Mouse (Mus musculus) right cerebral cortex, adult 2 months (tissue): ENCODE measurements around the gene Pakap.

ENCODE experiments used
- DNase-seq, 2 experiments: peaks; one replicate each; pipeline ENCODE4 v3.0.0; 2021 to 2022; ENCODE audit warnings: low spot score in 2 of 2

The Pakap gene

DNA sequence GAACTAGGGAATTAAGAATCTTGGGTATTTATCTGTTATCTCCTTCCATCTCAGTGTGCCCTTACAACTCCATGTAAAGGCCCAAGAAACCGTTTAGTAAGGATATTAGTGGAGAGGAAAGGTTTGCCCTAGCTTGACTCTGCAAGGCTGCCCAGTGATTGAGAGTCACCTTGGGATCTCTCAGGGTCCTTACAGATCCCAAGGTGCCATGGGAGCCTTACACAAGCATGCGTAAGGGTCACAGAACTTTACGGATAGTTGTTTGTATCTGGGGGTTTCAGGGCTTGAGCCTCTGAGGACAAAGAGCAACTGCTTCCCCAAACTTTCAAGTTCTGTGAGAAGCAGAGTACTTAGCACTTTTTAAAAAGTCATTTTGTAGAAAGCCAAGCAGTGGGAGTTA, 6.2 kb downstream of the Pakap start:
- DNase-seq = no peak

DNA sequence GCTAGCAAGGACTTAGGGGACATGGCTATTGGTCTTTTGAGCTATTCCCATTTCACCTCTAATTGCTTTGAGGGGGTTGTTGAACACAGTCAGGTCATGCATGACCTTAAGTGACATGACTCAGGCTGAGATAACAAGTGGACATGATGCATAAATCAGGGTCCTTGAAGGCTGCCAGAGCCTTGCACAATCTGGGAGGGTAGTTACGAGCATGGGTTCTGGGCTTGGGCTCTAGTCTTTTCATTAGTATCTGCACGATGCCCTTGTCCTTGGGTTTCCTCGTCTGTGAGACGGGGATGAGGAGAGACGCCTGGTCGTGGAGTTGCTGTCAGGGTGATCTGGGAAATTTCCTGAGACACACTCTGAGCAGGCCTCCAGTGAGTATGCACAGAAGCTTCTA, 6.7 kb downstream of the Pakap start:
- DNase-seq = no peak

DNA sequence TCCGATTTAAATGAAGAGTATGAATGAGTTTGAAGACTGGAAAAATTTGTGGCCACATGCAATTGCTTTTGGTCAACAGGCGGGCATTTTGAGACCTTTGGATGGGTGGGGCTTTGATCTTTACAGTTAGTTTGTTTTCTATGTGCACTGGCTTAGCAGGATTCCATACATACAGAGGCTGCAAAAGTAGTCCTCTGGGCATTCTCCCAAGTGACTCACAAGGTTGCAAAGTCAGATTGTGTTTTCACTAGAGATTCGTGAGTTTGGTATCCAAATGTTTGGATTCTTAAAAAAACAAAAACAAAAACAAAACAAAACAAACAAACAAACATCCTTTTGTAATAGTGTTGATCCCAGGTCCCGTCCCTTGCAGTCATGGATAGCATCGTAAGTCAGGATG, 7.7 kb downstream of the Pakap start:
- DNase-seq = no peak

DNA sequence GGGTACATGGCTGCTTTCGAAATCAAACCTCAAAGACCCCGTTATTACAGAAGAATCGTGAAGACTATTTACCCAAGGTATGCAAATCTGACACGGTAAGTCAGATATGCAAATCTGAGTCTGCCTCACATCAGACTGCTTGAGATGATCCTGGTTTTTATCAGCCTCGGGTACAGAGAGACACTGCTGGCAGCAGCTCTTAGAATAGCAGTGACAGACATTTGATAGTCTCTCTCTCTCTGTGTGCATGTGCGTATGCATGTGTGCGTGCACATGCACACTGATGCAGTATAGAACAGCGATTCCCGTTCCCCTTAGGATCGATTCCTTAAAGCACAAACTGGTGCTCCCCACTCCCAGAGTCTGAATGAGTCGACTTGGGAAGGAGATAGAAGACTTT, 8.1 kb downstream of the Pakap start:
- no peak for DNase-seq

DNA sequence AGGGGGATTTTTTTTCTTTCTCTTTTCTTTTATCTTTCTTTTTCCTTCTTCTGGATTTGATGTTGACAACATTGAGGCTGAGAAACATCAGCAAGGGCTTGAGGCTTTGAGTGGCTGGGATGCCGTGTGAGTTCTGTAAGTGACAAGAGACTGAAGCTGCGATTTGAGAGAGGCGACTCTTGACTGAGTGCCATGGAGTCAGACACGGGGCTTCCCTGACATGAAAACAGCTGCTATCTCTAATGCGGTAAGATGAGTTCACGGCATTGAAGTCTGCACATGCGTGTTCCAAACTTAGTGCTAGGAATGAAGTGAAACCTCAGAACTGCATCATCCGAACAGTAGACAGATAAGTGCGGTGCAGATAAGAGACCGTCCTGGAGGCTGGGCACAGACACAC, 11.7 kb downstream of the Pakap start:
- DNase-seq = no peak

DNA sequence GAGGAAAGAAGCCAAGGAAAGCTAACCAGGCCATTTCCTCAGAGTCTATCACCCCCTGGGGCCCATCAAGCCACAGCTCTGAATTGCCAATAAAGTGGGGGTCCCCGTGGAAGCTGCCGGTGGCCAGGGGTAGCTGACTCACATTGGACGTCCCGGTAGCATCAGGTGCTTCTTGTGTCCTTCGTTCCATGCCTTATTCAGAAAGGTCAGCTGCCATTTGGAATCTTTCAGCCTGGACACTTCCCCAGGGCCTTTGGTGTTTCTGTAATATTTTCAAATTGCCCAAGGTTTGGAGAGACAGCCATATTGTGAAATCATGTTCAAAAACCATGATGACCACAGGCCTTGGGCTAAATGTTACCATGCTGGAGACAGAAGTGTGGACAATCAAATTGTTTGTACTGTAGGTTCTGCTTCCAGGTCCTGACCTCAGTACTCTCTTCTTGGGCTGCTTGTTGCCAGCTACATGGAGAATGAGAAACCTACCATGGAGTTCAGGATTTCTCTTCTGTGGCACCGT, 17.4 kb downstream of the Pakap start:
- DNase-seq = no peak

DNA sequence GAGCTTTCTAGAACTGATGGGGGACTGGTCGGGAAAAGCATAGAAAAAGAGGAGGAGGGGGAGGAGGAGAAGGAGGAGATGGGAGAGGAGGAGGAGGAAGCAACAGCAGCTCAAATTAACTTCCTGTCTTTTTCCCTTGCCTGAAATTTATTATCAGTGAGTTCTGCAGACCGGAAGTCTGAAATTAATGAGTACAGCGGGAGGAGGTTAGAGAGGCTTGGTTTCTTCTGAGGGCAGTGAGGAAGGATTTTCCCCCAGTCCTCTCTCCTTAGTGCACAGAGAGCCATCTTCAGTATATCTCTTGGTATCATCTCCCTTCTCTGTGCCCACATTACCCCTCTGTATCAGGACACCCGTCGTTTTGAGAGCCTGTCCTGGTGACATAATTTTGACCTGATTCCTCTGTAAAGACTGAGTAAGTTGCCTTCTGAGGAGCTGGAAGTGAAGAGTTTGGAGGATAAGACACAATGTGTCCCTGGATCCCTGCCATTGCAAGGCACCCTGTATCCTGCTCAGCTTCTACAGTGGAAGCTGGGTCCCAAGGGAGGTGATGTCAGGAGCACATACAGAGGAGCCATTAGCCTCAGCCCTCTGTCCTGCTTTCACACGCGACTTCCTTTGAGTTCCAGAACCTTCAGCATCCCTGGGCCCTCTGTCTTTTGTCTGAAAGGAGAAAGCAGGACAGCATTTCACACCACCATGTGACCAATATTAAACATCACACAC, 19.1 kb downstream of the Pakap start:
- DNase-seq = no peak

DNA sequence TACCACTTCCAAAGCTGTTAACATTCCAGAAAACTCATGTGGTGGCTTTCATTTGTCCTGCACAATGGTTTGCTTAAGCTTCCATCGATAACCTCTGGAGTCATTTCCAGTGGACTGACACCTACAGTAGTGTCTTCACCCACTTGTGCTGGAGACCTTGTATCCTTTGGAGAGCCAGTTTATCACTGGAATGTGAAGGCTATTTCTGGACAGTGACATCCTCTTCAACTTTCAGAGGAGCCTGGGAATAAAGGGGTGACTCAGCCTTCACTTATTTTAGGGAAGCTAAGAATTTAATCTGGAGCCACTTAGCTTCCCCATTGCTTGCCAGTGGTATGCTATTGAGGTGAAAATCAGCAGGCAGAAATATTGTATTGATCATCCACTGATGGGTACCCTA, 20.4 kb downstream of the Pakap start:
- no peak for DNase-seq

DNA sequence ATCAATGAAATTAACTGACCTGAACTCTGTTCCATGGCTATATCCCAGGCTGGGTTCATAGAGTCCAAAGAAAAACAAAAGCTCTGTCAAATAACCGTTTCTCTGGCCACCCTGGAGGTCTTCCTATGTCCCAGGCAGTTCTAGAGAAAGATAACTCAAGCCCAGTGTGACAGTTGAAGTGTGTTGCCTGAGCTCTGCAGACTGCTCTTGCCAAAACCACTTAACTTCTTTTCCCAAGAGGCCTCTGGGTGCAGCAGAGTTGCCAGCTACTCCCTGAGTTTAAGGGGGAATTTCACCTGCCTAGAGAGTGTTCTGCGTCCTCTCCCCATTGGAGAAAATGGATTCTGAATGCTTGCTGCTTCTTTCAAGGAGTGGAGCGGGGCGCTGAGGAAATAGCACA, 24.8 kb downstream of the Pakap start:
- DNase-seq = no peak

DNA sequence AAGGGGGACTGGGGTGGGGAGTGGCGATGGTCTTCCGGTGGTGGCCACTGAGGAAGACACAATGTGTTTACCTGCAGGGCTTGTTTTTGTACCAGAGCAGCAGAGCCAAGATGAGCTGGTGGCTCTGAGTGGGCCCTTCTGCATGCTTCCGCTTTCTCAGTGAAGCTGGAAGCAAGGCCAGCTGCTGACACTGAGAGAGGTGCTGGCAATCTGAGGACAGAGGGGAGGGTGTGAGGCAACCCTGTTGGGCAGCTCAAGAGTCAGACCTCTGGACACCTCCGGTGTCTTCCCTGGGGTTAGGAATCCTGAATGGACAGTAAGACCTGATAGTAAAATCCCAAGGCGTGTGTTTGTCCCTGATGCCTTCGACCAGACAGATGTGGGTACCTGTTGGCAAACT, 32.0 kb downstream of the Pakap start:
- no peak for DNase-seq

DNA sequence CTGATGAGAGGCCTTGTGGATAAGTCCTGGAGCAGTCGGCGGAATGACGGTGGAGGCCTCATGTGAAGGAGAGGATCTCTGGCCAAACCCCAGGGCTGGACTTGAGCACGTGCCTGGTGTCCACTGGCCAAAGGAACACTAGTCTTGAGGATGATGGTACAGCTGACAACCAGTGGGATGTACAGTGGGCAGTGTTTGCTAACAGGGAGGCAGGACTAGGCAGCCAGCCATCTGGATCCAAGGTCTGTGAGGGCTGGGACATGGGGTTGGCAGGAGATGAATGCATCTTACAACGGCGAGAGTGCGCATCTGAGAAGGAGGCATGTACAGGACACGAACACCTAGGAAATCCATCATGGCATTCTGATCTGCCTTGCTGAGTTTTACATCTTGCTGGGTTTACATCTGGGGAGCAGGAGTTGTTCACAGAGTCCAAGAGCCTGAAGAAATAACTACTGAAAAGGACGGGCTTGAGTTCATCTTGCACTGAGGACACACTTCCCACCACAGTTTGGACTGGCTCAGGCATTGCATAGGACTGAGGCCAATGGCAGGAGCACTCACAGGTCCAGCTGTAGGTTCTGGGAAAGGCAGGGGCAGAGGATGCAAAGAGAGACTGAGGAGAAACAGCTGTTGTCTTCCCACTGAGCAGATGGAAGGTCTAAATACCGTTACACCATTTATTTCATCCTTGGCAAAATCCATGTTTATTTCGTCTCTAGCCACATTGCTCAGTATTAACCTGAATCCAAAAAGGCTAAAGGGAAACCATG, 32.9 kb downstream of the Pakap start:
- DNase-seq = no peak

DNA sequence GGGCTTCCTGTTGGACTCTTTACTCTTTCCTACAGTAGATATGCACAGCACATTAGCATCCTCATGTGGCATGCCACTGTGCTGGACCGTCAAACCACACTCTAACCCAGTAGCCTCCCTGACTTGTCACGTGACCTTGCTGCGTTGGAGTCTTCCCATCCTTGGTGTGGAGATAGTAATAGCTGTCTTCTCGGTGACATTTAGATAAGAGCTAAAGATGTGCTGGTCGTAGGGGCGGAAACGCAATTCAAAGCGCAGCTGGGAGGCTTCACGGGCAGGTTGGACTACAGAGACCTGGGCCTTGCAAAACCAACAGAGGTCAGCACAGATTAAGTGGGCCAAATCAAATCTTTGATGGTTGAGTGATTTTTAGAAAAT, 33.5 kb downstream of the Pakap start:
- DNase-seq = no peak

DNA sequence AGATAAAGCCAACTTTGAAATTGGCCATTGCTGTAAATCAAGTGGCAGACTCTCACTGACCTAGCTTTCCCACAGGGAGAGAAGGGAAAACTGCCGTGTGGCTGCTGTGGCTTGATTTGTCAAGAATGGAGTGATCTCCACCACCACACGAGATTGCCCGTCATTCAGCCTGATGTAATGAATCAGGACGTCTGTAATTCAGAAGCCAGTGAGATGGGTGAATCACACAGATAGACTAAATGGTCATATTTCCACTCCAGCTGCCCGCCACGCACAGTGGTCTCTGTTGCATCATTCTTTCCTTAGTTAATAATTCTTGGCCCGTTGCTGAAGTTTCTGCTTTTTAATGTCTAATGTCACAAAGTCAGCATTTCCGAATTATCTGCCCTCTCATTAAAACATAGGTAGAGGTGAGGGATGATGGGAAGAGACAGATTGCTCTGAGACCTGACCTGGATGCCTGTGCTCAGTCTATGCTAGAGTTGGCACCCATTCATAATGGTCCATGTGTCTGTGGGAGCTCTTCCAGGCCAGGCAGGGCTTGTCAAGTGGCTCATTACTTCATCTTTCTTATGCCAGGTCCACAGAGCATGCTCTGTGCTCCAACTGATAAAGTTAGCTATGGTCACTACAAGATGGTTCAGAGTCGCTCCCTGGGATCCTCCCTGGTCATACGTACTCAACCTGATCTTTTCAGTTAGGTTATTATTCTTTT, 34.1 kb downstream of the Pakap start:
- DNase-seq = no peak

DNA sequence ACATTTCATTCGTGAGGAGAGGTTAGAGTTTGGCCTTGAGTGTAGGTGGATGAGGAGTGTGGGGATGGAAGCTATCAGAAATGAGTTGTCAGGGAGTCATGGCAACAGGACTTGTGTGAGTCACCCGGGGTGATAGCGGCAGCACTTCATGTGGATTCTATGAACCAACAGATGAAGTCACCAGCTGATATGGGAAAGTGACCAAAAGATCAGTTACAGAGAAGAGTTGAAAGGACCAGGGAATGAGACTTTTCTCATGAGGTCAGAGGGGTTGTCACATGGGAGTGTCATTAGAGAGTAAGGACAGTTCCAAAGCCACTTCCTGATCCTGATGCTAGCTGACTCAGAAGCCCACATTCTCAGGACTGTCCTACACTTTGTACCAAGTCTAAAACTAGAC, 38.3 kb downstream of the Pakap start:
- peak; percentile 15 to 20 for DNase-seq

DNA sequence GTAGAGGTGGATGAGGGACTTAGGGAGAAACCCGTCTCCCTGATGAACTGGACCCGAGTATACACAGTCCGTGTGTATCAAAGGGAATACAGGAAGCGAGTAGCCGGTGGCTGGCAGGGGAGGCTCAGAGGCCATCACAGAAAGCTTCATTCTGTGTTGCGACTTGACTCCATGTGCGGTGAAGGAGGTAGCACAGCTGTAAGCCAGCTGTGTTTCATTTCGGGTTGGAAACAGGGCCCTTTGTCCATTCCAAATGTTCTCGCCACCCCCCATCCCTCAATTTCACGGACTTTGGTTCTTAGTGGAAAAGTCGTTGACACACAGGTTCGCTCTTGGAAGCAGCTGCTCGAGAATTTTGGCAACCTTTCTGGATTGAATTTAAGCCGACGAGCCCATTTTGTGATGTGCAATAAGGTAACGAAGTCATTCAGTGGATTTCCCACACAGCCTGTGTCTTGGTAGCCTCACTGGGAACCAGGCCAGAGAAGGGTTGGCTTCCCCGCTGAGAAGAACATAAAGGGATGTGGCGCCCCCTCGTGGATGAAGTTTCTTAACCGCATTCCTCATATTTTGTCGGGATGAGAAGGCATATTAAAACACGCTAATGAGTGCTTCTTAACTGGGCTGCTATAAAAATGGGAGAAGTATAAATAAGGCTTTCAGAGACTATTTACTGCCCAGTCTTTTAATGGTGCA, 39.4 kb downstream of the Pakap start:
- peak; percentile 90 to 94 for DNase-seq

DNA sequence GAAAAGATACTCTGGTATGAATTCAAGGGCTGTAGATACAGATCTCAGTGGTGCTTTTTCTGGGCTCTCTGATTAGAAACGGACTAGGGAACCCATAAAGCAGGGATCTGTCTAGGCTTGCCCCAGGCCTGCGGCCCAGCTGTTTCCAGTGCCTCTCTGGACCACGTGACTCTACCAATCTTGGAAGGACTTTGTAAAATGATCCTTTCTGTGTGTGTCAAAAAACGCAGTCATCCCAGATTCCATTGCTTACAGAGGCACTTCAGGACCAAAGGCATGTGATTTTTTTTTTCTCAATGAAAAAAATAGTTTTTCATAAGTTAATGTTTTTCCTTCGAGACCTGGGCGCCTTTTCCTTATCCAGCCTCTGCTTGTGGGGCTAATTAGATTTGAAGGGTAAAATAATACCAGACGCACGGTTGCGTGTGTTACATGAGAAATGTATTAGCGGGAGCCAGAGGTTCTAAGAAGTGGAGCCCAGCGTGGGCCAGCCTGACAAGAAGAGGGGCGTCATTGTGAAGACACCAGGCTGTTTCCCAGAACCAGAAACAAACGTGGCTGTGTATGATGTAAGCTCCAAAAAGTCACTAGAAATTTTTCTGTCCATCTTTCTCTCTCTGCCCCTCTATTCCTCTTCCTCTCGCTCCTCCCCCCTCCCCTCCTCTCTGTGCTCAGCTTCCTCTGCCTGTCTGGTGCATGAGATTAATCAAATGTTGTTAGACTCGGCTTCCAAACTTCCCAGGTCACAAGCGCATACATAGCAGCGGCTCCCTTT, 43.5 kb downstream of the Pakap start:
- no peak for DNase-seq

DNA sequence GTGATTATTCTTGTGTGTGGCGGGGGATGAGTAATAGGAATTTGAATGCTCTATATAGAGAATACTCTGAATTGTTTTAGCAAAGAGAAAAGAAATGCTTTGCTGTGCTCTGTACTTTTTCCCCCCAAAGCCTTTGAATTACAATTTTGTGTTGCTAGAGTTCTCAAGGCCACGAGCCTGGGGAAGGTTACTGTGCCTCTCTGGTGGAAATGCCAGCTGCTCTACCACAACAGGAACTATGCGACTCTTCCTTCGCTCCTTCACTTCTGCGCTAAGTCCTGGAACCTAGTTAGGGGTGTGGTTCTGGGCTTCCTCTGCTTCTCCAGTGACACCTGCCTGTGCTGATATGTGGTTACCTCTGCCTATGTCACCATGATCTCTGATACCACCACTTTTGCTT, 44.7 kb downstream of the Pakap start:
- DNase-seq = no peak

DNA sequence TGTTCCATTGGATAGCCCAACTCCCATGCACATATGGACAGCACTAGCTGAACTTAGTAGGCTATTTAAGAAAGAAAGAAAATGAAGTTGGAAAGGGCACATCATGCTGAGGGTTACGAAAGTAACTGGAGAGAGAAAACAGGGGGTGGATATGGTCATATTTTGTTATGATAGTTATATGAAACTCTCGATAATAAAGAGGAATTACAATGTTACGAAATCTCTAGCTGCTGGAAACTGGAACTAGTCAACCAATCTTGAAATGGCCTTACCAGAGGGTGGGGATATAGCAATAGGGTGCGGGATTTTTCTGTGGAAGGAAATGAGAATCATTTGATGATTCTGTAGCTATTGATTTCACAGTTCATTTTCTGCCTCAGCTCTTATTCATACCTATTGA, 46.7 kb downstream of the Pakap start:
- DNase-seq = no peak

DNA sequence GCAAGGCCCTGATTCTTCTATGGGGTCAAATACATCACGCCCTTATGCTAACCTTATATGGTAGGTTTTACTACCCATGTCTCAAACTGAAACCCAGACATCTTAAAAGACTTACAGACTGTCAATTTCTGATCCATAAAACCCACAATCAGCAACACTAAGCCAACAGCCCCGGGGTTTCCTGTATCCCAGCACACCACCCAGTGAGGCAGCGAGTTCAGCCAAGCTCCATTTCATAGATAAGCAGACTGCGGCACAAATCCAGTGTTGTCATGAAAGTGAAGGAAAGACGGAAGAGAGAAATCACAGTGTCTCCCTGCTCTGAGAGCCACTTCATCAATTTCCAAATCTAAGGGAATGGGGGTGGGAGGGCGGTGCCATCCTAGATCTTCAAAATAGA, 50.8 kb downstream of the Pakap start:
- no peak for DNase-seq

DNA sequence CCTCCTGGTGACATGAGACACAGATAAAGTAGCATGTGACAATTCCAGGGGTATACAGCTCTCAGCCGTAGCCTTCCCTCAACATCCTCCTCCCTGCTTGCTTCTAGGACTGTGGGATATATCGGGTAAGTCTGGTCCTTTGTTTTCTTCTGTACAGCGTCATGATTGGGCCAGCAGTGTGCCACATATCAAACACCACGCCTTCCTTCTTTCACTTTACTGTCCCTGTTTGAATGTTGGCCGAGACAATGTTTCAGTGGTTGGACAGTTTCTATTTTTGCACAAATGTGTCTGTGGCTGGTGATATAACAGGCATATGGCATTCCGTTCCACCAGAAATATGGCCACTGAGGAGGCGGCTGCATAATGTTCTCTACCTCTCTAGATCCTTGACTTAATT, 54.8 kb downstream of the Pakap start:
- DNase-seq = peak; percentile 37 to 49

DNA sequence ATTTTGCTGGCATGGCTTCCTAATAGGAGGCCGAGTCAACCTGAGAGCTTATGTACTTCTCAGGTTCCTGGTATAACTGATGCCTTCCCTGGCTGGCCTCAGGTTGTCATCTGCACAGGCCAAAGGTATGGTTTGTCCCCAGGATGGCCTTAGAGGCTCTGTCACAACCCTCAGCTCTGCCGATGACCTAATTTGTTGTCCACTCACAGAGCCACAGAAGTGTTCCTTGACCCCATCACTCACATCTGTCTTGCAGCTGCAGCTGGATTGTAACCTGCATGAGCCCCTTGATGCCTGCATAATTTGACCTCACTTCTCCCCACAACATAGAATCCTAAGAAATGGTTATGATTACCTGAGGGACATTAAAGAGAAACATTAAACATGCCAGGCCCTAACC, 56.8 kb downstream of the Pakap start:
- no peak for DNase-seq
